Mouse (Mus musculus): ENCODE measurements around the gene Kalrn.

GRCm38 (mm10) chr16:33944126-33944525, 629.2 kb downstream of the Kalrn start:
- no peak for TF ChIP-seq POLR2A (IDR thresholded peaks at IDR 0.05; ENCODE audit: extremely low read depth, insufficient read depth, low read length)
- no peak for TF ChIP-seq CTCF (IDR thresholded peaks at IDR 0.05; ENCODE audit: extremely low read depth, insufficient read depth, low read length)
